Mouse (Mus musculus) liver, postnatal 0 days (tissue): ENCODE measurements around the gene Nup88.

Source experiments
- CTCF ChIP-seq: sonication (generic); IDR thresholded peaks from 2 replicates; pipeline ENCODE4 v1.5.1; 2016; ENCODE audit warnings: antibody characterized with exemption, low read depth
- EP300 ChIP-seq: IDR thresholded peaks from 2 replicates; pipeline ENCODE4 v1.6.1; 2016; ENCODE audit warnings: antibody characterized with exemption, low read depth, mild to moderate bottlenecking

DNA sequence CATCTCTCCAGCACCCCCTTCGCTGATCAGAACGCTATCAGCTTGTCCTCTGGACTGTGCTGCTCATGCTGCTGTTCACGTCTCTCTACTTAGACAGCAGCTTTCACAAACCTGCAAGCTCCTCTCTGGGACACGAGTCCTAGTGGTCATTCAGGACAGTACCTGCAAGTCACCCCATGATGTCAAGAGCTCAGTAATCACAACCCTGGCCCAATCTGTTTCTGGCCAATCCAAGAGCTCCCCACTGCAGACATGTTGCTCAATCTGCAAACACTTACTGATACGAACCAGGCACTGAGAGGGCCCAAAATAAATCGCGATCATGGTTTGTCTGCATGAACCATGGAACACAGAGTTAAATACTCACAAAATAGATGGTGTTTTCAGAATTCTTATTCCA, 43.0 kb upstream of the Nup88 start:
- TF ChIP-seq CTCF (peak; percentile 33; the same call in 1 of the 2 replicates), EP300 (no peak)
